Mouse (Mus musculus) kidney, embryonic 16.5 days (tissue): ENCODE data around the gene Rnase2b. TPM values are rescaled to one million over a fixed set of nuclear protein-coding genes. Genes with fewer than 3 reads are reported as not detected.
"Not testable (repeated sequence)": the region's sequence is repeated elsewhere in the genome, so short reads cannot be mapped to it uniquely, and the experiment has no call there.

ENCODE experiments used
- ATAC-seq: fragments of 200-750 bp; cut with Nextera tagmentation; 2 replicates; pipeline ENCODE4 v1.8.0; 2017; ENCODE audit warnings: moderate TSS enrichment; ENCODE audit not compliant: low FRiP score, low TSS enrichment
- H3K27ac ChIP-seq: fragments of 300-500 bp; sonication (generic); 2 replicates; pipeline ENCODE4 v1.5.1; 2014; ENCODE audit warnings: low read length
- H3K27me3 ChIP-seq: fragments of 300-500 bp; sonication (generic); 2 replicates; pipeline ENCODE4 v1.6.1; 2014; ENCODE audit warnings: low read length, control low read depth, mixed read lengths; ENCODE audit not compliant: insufficient read depth
- H3K36me3 ChIP-seq: fragments of 300-500 bp; sonication (generic); 2 replicates; pipeline ENCODE4 v1.6.1; 2014; ENCODE audit warnings: low read length, control low read depth, mixed read lengths; ENCODE audit not compliant: insufficient read depth
- H3K4me1 ChIP-seq: fragments of 300-500 bp; sonication (generic); 2 replicates; pipeline ENCODE4 v1.6.1; 2014; ENCODE audit warnings: low read length, control low read depth, mixed read lengths; ENCODE audit not compliant: insufficient read depth
- H3K4me2 ChIP-seq: fragments of 300-500 bp; sonication (generic); replicated peaks from 2 replicates; pipeline ENCODE4 v1.6.1; 2014; ENCODE audit warnings: low read depth, low read length
- H3K4me3 ChIP-seq: fragments of 300-500 bp; sonication (generic); 2 replicates; pipeline ENCODE4 v1.5.1; 2014; ENCODE audit warnings: mild to moderate bottlenecking, low read length
- H3K9ac ChIP-seq: fragments of 300-500 bp; sonication (generic); replicated peaks from 2 replicates; pipeline ENCODE4 v1.6.1; 2014; ENCODE audit warnings: low read length
- H3K9me3 ChIP-seq: fragments of 300-500 bp; sonication (generic); 2 replicates; pipeline ENCODE4 v1.6.1; 2016; ENCODE audit warnings: low read length, control low read depth
- WGBS: fragments of 180-500 bp; shearing (Covaris S2); extraction: QIAGEN DNeasy Blood & Tissue Kit; methylation state at CpG from one replicate; pipeline ENCODE4 v1.1.7; 2014; 5-methylcytosine and 5-hydroxymethylcytosine counted together
- polyA plus RNA-seq: library from polyadenylated mRNA; unstranded; fragments of >200 nt; fragmentation: Nextera tagmentation; extraction: Ambion mirVana; gene quantifications from 2 replicates; pipeline ENCODE4 v1.2.1, GENCODE M21; 2015

Rnase2b gene
- polyA plus RNA-seq, 1 experiment from 2014 or later, result not detected

DNA sequence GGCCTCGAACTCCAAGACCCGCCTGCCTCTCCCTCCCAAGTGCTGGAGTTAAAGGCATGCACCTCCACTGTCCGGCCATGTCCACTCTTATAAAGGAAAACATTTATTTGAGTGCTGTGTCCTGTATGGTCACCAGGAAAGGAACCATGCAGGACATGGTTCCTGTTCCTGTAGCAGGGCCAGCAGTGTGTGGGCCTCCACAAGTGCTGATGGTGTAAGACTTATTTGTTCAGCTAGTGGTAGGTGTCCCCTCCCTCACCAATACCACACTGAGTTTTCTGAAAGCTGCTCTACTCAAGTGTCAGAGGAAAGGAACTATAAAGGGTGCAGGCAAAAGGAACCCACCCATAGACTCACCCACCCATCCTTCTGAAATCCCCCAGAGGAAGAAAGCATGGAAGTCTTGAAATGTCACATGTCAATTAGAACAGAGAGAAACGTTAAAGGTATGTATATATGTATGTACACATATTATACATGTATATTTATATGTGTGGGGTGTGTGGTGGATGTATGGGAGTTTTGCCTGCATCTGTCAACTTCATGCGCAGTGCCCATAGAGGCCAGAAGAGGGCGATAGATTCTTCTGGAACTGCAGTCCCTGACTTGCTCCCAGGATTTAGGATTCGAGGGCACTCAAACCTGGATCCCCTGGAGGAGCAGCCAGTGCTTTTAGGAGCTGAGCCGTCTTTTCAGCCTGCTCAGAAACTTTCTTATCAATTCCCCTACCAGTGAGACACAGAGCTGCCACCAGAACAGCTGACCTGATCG, 10.2 kb downstream of the Rnase2b start:
- H3K9me3 ChIP-seq, H3K36me3 ChIP-seq, H3K27me3 ChIP-seq, H3K4me3 ChIP-seq, H3K4me2 ChIP-seq, H3K27ac ChIP-seq, H3K4me1 ChIP-seq, H3K9ac ChIP-seq, ATAC-seq: not testable (repeated sequence)
- WGBS, result 37% methylated on average over 9 of the region's 9 CpGs

DNA sequence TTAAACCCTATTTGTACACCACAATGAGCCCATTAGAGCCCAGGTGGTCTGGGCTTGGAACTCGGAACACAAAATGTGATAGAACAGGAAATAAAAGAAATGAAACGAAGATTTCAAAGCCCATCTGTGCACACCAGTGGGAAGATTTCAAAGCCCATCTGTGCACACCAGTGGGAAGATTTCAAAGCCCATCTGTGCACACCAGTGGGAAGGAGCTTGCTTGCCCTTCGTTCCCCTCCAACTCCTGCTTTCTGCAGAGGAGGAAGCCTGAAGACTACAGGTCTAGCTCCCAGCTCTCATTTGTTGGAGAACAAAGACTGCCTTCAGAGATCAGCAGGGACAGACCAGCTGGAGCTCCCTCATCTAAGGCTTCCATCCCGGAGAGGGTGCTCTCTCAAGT, 10.9 kb downstream of the Rnase2b start:
- H3K9ac ChIP-seq, H3K4me2 ChIP-seq, H3K4me1 ChIP-seq, H3K4me3 ChIP-seq, ATAC-seq, H3K27me3 ChIP-seq, H3K36me3 ChIP-seq, H3K27ac ChIP-seq, H3K9me3 ChIP-seq: not testable (repeated sequence)
- 61% methylated on average over 4 of the region's 4 CpGs for WGBS

DNA sequence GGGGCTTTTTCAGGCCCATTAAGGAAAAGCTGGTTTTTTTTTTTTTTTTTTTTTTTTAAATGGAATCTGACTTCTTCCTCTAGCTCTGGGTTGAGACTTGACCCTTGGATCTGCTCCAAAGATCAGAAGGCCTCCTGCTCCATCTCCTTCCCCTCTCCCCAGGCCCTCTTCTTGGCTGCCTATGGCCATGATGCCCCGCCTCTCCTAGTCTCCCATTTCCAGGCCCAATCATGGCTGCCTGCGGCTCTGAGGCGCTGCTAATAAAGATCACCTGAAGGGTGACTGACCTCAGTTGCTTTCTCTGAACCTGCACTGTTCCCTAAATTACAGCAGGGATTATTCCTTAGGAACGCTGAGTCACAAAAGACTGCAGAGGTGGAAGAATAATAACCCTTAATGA, 11.8 kb downstream of the Rnase2b start:
- peak; percentile 79 for ATAC-seq
- 50% methylated on average over 4 of the region's 4 CpGs for WGBS

DNA sequence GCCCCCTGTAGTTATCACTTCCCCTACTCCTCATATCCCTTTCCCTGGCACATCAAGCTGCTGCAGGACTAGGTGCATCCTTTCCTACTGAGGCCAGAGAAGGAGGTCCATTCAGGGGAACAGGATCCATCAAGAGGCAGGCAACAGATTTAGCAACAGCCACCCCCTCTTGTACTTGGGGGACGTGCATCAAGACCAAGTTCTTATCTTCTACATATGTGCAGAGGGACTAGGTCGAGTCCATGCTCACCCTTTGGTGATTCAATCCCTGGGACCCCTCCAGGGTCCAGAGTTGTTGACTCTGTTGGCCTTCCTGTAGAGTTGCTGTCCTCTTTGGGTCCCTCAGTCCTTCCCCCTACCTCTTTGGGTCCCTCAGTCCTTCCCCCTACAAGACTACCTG, 19.0 kb downstream of the Rnase2b start:
- not testable (repeated sequence) for ATAC-seq, H3K4me1 ChIP-seq, H3K4me3 ChIP-seq, H3K4me2 ChIP-seq, H3K36me3 ChIP-seq, H3K27me3 ChIP-seq, H3K9ac ChIP-seq, H3K27ac ChIP-seq, H3K9me3 ChIP-seq
- 79% methylated on average over 2 of the region's 2 CpGs for WGBS

More for the DNA sequence above, 11.8 kb downstream of the Rnase2b start:
- H3K36me3 ChIP-seq, result no peaks in the 10 kb centered on the region
- H3K9me3 ChIP-seq, result no peaks in the 10 kb centered on the region
- no peak overlapping the region for H3K4me2 ChIP-seq
- no peaks in the 10 kb centered on the region for H3K27me3 ChIP-seq
- H3K4me3 ChIP-seq, result no peak overlapping the region
- H3K27ac ChIP-seq, result no peak overlapping the region
- H3K9ac ChIP-seq, result no peak overlapping the region
- 0 out of 2 replicates have a peak, but pooled peaks cover 8% of the 10 kb centered on the region for H3K4me1 ChIP-seq

DNA sequence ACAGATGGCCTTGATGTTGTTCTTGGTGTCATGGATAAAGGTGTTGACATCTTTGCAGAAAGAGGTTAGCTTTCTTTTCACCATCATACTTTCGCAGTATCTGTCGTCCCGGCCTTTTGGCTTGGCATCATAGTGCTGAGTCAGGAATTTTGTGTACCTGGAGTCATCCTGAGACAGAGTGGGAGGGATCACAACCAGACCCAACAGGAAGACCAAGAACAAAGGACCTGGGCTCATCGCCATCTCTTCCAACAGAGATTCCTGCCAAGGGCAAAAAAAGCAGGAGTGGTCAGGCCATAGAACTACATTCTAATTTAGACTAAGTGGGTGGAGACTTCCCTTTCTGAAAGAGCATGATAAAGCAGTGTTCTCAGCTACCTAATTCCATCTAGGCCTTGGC, 33.6 kb downstream of the Rnase2b start:
- H3K9me3 ChIP-seq, result no peaks in the 10 kb centered on the region
- ATAC-seq, result no peak
- 92% methylated on average over 4 of the region's 4 CpGs for WGBS

DNA sequence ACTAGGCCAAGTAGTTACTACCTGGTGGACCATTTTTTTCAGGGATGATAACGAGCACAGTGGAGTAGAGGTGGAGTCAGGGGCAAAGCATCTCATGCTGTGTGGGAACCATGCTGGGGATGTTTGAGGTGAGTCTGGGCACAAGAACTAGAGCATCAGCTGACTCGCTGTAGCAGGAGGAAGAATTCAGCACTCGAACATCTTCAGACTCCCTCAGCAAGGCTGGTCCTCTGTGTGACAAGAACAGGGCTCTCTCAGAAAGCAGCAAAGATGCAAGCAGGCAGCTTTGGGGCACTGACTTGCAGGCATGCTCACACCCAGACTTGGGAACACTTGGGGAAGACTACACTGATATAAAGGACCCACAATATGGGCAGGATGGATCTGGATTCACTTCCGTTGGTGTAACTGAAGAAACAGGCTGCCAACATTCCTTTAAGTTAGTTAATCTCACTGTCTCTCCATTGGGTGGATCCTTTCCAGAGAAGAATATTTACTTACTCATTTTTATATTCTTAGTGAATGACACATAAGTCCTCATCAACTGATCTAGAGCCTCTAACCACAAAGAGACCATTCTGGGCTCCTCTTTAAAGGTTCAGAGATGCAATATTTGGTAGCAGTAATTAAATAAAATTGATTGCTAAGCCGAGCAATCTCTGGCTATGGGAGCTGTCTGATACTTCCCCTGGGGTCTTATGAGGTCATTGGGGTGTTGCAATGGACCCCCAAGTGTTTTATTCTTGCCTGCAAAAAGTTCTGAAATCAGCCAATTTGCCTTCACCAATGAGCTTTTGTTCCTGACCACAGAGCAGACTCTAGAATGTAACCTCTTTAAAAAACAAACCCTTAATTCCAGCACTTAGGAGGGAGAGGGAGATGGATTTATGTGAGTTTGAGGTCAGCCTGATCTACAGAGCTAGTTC, 37.3 kb downstream of the Rnase2b start, which contains the start of gene Ang2:
Ang2 (minus strand) TSS at position 51 of the 926 bp plus-strand sequence.
- H3K9me3 ChIP-seq, result no peaks in the 10 kb centered on the region
- no peaks in the 10 kb centered on the region for H3K27me3 ChIP-seq
- WGBS, result 78% methylated on average over 5 of the region's 5 CpGs
- H3K4me3 ChIP-seq, result no peak within 1 kb of the TSS
- no peaks in the 10 kb centered on the region for H3K36me3 ChIP-seq
- H3K9ac ChIP-seq, result no peak within 1 kb of the TSS
- H3K4me2 ChIP-seq, result no peak within 1 kb of the TSS
- H3K4me1 ChIP-seq, result no peaks in the 10 kb centered on the region
- ATAC-seq, result no peak
- no peak within 1 kb of the TSS for H3K27ac ChIP-seq

More for the DNA sequence above, 33.6 kb downstream of the Rnase2b start:
- H3K4me2 ChIP-seq, result no peak overlapping the region
- H3K4me1 ChIP-seq, result no peaks in the 10 kb centered on the region
- no peaks in the 10 kb centered on the region for H3K36me3 ChIP-seq
- no peak overlapping the region for H3K9ac ChIP-seq
- H3K27ac ChIP-seq, result no peak overlapping the region
- no peak overlapping the region for H3K4me3 ChIP-seq
- no peaks in the 10 kb centered on the region for H3K27me3 ChIP-seq

DNA sequence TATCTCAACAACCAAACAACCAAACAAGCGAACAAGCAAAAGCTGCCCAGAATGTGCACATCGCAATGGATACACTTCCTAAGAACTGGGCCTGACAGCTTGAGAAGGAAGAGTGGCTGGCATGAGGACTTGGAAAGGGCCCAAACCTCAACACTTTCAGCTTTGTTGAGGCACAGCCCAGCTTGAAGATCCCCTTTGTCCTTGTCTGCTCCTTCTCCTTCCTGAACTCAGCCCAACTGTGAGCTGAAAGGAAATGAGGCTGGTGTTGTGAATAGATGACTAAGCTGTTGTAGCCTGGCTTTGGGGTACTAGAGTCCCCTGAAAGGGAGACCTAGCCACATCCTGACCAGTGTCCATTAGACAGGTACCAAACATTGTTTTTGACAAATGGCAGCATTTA, 38.0 kb downstream of the Rnase2b start:
- H3K4me2 ChIP-seq, result no peak overlapping the region
- H3K9ac ChIP-seq, result no peak overlapping the region
- H3K4me3 ChIP-seq, result no peak overlapping the region
- no peak for ATAC-seq
- 92% methylated on average over 2 of the region's 2 CpGs for WGBS
- H3K36me3 ChIP-seq, result no peaks in the 10 kb centered on the region
- H3K9me3 ChIP-seq, result no peaks in the 10 kb centered on the region
- no peaks in the 10 kb centered on the region for H3K4me1 ChIP-seq
- H3K27ac ChIP-seq, result no peak overlapping the region
- H3K27me3 ChIP-seq, result no peaks in the 10 kb centered on the region

DNA sequence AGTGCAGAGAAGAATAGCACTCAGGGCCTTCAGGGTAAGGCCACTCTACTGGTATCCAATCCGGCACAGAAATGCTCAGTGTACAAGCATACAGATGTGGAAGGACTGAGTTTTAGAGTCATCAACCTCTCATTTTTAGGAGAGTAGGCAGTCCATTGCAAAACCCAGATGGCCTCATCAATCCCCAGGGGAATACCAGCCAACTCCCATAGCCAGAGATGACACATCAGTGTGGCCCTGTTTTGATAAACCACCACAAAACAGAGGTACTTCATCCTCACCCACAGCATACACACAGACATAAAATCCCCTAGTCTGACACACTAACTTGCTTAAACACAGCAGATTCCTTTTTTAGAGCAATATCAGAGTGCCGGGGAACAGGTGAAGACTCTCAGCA, 38.4 kb downstream of the Rnase2b start:
- H3K4me1 ChIP-seq, result no peaks in the 10 kb centered on the region
- H3K27ac ChIP-seq, result no peak overlapping the region
- no peak overlapping the region for H3K4me3 ChIP-seq
- no peaks in the 10 kb centered on the region for H3K27me3 ChIP-seq
- no peak for ATAC-seq
- no peak overlapping the region for H3K4me2 ChIP-seq
- no peak overlapping the region for H3K9ac ChIP-seq
- 87% methylated on average over 2 of the region's 2 CpGs for WGBS
- H3K9me3 ChIP-seq, result no peaks in the 10 kb centered on the region
- no peaks in the 10 kb centered on the region for H3K36me3 ChIP-seq

DNA sequence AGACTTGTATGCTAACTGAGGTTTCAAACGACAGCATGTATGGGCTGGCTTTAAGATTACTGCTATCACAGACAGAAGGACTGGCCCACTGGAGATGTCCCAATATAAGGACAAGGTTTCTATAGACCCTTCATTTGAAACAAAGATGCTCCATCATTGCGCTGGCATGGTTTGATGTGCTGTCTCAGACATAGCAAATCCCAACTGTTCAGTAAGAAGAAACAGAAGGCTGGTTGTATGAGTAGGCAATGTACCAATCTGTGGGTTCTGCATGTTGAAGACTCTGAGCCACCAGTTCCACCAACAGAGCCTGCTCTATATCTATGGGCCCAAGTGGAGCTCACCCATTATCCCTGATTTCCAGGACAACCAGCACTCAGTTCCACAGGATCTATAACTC, 41.1 kb downstream of the Rnase2b start, which contains the start of gene Ear14:
Ear14 (plus strand) TSS at position 277 of the 400 bp plus-strand sequence.
- no peak within 1 kb of the TSS for H3K4me2 ChIP-seq
- WGBS, result 85% methylated on average over 2 of the region's 2 CpGs
- H3K27me3 ChIP-seq, result no peaks in the 10 kb centered on the region
- no peak within 1 kb of the TSS for H3K27ac ChIP-seq
- H3K4me1 ChIP-seq, result no peaks in the 10 kb centered on the region
- no peaks in the 10 kb centered on the region for H3K9me3 ChIP-seq
- no peak for ATAC-seq
- no peaks in the 10 kb centered on the region for H3K36me3 ChIP-seq
- no peak within 1 kb of the TSS for H3K4me3 ChIP-seq
- H3K9ac ChIP-seq, result no peak within 1 kb of the TSS
